Mouse (Mus musculus): Measurements from ENCODE around the gene Dmbx1. TPM values are rescaled to one million over a fixed set of nuclear protein-coding genes. Genes with fewer than 3 reads are reported as not detected.
A peak's percentile ranks its signal among the peaks of the same experiment; 100 is the strongest.

Gene Dmbx1
- polyA plus RNA-seq, 1 experiment from 2014 or later, result 0.04 TPM

DNA sequence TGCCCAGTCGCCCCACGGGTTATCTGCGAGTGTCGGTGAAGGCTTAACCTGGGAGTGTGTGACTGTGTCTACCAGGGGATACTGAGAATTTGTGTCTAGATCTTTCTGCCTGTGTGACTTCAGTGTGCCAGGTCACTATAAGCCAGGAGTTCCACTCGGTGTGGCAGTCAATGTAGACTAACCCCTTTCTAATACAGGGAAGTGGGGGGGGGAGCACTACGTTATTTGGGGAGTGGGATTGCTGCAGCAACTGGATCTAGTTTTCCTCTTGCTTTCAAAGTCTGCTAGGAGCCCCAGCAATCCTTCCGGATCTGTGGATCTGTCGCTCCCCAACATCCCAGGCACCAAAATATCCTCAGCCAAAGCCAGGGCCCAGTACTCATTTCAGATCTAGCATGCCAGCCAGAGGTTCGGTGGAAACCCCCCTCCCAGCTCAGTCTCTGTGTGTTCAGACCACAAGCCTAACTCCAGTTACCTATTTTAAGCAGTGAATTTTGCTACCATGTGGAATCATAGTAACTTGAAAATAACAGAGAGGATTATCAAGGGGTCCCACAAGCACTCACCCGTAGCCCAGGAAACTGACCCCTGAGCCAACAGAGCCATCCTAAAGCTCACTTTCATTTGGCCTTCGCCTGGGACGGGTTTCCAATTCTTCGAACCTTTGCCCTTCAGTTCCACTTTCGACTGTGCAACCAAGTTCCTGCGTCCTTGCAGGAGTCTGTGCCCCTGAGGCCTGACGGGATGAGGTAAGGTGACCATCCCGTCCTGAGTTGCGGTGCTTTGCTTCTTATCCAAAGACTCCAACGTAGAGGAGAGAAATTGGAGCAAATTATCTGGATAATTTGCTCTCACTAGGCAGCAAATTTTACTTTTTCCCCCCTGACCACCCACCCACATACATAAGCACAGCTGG, 2.4 kb downstream of the Dmbx1 start:
- no peak overlapping the region for H3K4me2 ChIP-seq
- 8% methylated on average over 19 of the region's 19 CpGs for WGBS
- peaks cover 30% of the 10 kb centered on the region for H3K4me1 ChIP-seq
- no peak overlapping the region for H3K4me3 ChIP-seq
- H3K9ac ChIP-seq, result no peak overlapping the region
- H3K27me3 ChIP-seq, result peaks cover 99% of the 10 kb centered on the region
- H3K9me3 ChIP-seq, result no peaks in the 10 kb centered on the region
- H3K27ac ChIP-seq, result no peak overlapping the region
- no peak for ATAC-seq (ENCODE audit: insufficient number of reproducible peaks, low FRiP score, low TSS enrichment, low read depth)
- H3K36me3 ChIP-seq, result no peaks in the 10 kb centered on the region

- H3K27ac ChIP-seq, result no peak overlapping the region
- peaks cover 30% of the 10 kb centered on the region for H3K4me1 ChIP-seq
- no peak for ATAC-seq (ENCODE audit: insufficient number of reproducible peaks, low FRiP score, low TSS enrichment, low read depth)
- H3K27me3 ChIP-seq, result peaks cover 99% of the 10 kb centered on the region
- WGBS, result 1% methylated on average over 20 of the region's 20 CpGs
- no peak overlapping the region for H3K9ac ChIP-seq
- H3K4me2 ChIP-seq, result peak overlapping the region; percentile 0; the same call in 1 of the 2 replicates
- H3K9me3 ChIP-seq, result no peaks in the 10 kb centered on the region
- no peaks in the 10 kb centered on the region for H3K36me3 ChIP-seq
- H3K4me3 ChIP-seq, result no peak overlapping the region
These were observed 3.1 kb downstream of the Dmbx1 start for GRCm38 (mm10) chr4:115936646-115937045.

DNA sequence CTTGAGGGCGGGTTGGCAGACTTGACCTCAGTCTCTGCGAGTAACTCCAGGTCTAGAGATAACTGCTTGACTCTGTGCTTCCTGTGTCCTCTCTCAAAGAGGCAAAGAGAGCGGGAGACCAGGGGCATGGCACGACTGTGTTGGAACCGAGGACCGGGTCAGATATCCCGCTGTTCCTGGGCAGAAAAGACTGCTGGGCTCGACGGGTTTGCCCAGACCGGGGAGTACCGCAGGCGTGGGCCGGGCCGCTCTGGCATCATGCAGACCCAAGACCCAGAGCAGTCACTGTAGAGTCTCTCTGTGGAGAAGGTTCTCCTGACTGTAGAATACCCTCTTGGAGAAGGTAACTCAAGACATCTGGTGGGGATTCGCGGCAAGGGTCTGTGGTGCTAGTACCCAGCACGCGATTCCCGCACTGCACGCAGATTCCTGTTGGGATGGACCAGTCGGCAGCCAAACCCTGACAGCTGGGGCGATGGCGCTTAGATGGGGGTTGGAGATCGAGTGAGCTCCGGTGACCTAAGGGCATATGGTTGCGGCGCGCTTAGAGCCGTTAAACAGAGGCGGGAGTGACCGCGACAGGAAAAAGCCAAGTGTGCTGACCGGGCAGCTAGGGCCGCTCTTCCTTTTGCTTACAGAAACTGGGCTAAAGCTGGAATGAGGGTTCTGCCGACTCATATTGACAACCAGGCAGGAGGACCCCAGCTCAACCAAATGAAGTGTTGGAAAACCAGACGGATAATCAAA, 3.7 kb downstream of the Dmbx1 start:
- no peak overlapping the region for H3K4me3 ChIP-seq
- no peaks in the 10 kb centered on the region for H3K36me3 ChIP-seq
- no peak overlapping the region for H3K27ac ChIP-seq
- peaks cover 30% of the 10 kb centered on the region for H3K4me1 ChIP-seq
- H3K9ac ChIP-seq, result no peak overlapping the region
- no peaks in the 10 kb centered on the region for H3K9me3 ChIP-seq
- 2% methylated on average over 36 of the region's 36 CpGs for WGBS
- peaks cover 99% of the 10 kb centered on the region for H3K27me3 ChIP-seq
- ATAC-seq (ENCODE audit: insufficient number of reproducible peaks, low FRiP score, low TSS enrichment, low read depth), result no peak
- peak overlapping the region; percentile 0; the same call in 1 of the 2 replicates for H3K4me2 ChIP-seq

DNA sequence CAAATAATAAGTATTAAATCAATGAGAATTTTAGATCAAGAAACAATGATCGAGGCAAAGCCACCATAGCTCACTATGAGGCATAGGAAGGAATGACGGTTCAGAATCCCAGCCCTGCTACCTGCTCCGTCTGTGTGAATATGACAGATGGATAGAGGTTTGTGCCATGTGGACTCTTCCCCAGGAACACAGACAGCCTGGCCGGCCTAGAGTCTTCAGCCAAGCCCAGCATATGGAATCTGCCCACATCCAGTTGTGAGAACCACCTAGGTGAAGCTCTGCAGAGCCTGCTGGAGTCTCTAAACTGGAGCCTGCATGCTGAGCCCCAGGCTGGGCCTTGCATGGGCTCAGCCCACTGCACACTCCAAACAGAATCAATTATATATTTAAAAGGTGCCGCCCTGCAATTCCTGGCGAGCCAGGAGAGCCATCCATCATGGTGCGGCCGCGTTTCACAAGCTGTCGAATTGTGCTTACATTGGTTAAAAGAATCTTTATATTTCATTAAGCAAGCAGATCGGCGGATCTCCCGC, 8.1 kb downstream of the Dmbx1 start:
- peaks cover 9% of the 10 kb centered on the region for H3K4me1 ChIP-seq
- H3K4me3 ChIP-seq, result no peak overlapping the region
- no peak overlapping the region for H3K9ac ChIP-seq
- H3K36me3 ChIP-seq, result no peaks in the 10 kb centered on the region
- no peak overlapping the region for H3K27ac ChIP-seq
- no peak overlapping the region for H3K4me2 ChIP-seq
- ATAC-seq (ENCODE audit: insufficient number of reproducible peaks, low FRiP score, low TSS enrichment, low read depth), result no peak
- peaks cover 93% of the 10 kb centered on the region for H3K27me3 ChIP-seq
- H3K9me3 ChIP-seq, result no peaks in the 10 kb centered on the region
- WGBS, result 37% methylated on average over 13 of the region's 13 CpGs

DNA sequence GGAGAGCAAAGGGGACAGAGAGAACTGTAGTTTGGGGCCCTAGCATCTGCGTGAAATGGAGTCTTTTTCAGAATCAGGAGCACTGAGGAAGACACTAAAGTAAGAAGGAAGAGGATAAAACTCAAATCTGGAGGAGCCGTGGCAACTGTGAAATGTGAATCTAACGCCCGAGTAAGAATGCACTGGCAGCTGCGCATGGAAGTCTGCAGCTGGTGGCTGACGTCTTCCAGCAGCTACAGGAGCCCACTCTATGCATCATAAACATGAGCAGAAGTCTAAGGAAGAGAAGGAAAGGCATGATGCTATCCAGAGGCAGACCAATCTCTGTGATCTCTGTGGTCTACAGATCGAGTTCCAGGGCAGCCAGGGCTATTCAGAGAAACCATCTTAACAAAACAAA, 12.1 kb downstream of the Dmbx1 start:
- WGBS, result 42% methylated on average over 7 of the region's 7 CpGs
- no peak for ATAC-seq (ENCODE audit: insufficient number of reproducible peaks, low FRiP score, low TSS enrichment, low read depth)

GRCm38 (mm10) chr4:115923262-115923880, 16.4 kb downstream of the Dmbx1 start:
- peaks cover 74% of the 10 kb centered on the region for H3K27me3 ChIP-seq
- no peaks in the 10 kb centered on the region for H3K9me3 ChIP-seq
- no peaks in the 10 kb centered on the region for H3K4me1 ChIP-seq
- no peak overlapping the region for H3K27ac ChIP-seq
- H3K4me3 ChIP-seq, result no peak overlapping the region
- H3K9ac ChIP-seq, result no peak overlapping the region
- ATAC-seq (ENCODE audit: insufficient number of reproducible peaks, low FRiP score, low TSS enrichment, low read depth), result no peak
- WGBS, result 65% methylated on average over 16 of the region's 16 CpGs
- no peak overlapping the region for H3K4me2 ChIP-seq
- H3K36me3 ChIP-seq, result no peaks in the 10 kb centered on the region

More for the DNA sequence above, 12.1 kb downstream of the Dmbx1 start:
- H3K4me2 ChIP-seq, result no peak overlapping the region
- H3K9me3 ChIP-seq, result no peaks in the 10 kb centered on the region
- H3K4me3 ChIP-seq, result no peak overlapping the region
- H3K27me3 ChIP-seq, result peaks cover 76% of the 10 kb centered on the region
- no peaks in the 10 kb centered on the region for H3K36me3 ChIP-seq
- H3K27ac ChIP-seq, result no peak overlapping the region
- no peak overlapping the region for H3K9ac ChIP-seq
- H3K4me1 ChIP-seq, result no peaks in the 10 kb centered on the region

DNA sequence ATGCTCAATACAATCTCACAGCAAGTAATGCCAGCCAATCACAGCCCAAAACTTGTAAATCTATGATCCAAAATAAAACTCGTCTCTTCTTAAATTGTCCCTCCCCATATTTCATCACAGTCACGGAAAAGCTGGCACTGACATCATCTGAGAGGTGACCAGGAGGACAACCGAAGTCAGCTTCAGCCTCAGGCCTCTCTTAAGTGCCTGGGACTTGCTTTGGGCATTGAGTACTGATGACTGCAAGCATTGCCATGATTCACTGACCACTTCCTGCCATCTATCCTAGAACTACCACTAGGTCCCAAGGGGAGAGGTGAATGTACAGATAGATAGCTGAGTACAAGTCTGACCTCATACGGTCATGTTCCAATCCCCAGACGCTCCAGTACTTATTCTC, 17.0 kb downstream of the Dmbx1 start:
- 84% methylated on average over 5 of the region's 5 CpGs for WGBS
- Histone ChIP-seq H3K9me3 (no peaks in the 10 kb centered on the region), H3K27me3 (peaks cover 74% of the 10 kb centered on the region)

DNA sequence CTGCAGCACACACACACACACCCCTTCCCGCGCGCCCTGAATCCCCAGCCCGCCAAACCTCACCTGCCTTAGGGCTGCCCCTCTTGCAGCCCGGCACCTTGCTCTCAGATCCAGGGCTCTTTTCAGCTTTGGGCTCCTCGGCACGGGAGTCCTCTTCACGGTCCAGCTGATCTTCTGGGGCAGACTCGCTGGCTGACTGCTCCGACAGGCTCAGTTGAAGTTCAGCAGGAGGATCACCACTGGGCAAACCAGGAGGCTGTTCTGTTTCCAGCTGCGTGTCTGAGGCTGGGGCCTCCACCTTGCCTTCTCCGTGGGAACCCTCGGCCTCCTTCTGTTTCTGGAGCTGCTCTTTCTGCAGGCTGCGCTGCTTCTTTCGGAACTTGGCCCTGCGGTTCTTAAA, 19.8 kb downstream of the Dmbx1 start:
- H3K27me3 ChIP-seq, result peaks cover 84% of the 10 kb centered on the region

More for the DNA sequence above, 17.0 kb downstream of the Dmbx1 start:
- no peak overlapping the region for H3K4me3 ChIP-seq
- ATAC-seq (ENCODE audit: insufficient number of reproducible peaks, low FRiP score, low TSS enrichment, low read depth), result no peak
- H3K4me2 ChIP-seq, result no peak overlapping the region
- no peaks in the 10 kb centered on the region for H3K4me1 ChIP-seq
- H3K27ac ChIP-seq, result no peak overlapping the region
- no peaks in the 10 kb centered on the region for H3K36me3 ChIP-seq
- H3K9ac ChIP-seq, result no peak overlapping the region

DNA sequence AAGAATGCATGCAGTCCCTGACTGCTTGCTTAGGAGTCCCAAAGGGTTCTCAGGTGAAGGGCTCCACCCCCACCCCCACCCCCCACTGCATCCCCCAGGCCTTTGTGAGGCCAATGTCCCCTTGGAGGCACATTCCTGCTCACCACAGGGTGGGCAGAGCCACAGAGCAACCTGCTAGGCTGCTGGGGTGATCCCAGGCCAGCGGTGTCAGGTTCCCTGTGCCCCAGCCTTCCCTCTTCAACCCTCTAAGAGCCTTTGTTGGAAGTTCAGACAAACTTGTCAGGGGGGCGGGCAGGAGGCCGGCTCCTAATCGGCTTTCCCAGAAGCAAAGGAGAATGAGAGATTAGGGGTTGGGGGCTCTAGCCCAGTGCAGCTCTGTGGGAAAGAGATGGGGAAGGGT, 28.1 kb downstream of the Dmbx1 start:
- Histone ChIP-seq H3K9ac (no peak overlapping the region), H3K9me3 (no peaks in the 10 kb centered on the region), H3K27ac (no peak overlapping the region), H3K36me3 (no peaks in the 10 kb centered on the region), H3K4me1 (peaks cover 11% of the 10 kb centered on the region), H3K4me2 (no peak overlapping the region), H3K4me3 (no peak overlapping the region), H3K27me3 (peaks cover 38% of the 10 kb centered on the region)
- no peak for ATAC-seq (ENCODE audit: insufficient number of reproducible peaks, low FRiP score, low TSS enrichment, low read depth)
- WGBS, result 8% methylated on average over 4 of the region's 4 CpGs

More for the DNA sequence above, 19.8 kb downstream of the Dmbx1 start:
- Histone ChIP-seq H3K4me3 (no peak overlapping the region), H3K36me3 (no peaks in the 10 kb centered on the region), H3K4me1 (no peaks in the 10 kb centered on the region), H3K4me2 (no peak overlapping the region), H3K9ac (no peak overlapping the region), H3K9me3 (no peaks in the 10 kb centered on the region), H3K27ac (no peak overlapping the region)
- WGBS, result 86% methylated on average over 16 of the region's 16 CpGs
- ATAC-seq (ENCODE audit: insufficient number of reproducible peaks, low FRiP score, low TSS enrichment, low read depth), result no peak

GRCm38 (mm10) chr4:115908641-115909040, 31.1 kb downstream of the Dmbx1 start:
- Histone ChIP-seq H3K27ac (peak overlapping the region; percentile 48; the same call in 1 of the 2 replicates), H3K27me3 (peaks cover 55% of the 10 kb centered on the region), H3K4me2 (no peak overlapping the region), H3K9ac (no peak overlapping the region), H3K36me3 (no peaks in the 10 kb centered on the region), H3K9me3 (no peaks in the 10 kb centered on the region), H3K4me1 (peaks cover 11% of the 10 kb centered on the region), H3K4me3 (no peak overlapping the region)
- 15% methylated on average over 7 of the region's 7 CpGs for WGBS
- ATAC-seq (ENCODE audit: insufficient number of reproducible peaks, low FRiP score, low TSS enrichment, low read depth), result peak; percentile 75

- Histone ChIP-seq H3K27me3 (peaks cover 55% of the 10 kb centered on the region), H3K4me3 (no peak overlapping the region), H3K4me1 (peaks cover 11% of the 10 kb centered on the region), H3K36me3 (no peaks in the 10 kb centered on the region), H3K27ac (0 out of 2 replicates have a peak overlapping the region, but pooled peaks have one; percentile 48), H3K9ac (no peak overlapping the region), H3K4me2 (no peak overlapping the region), H3K9me3 (no peaks in the 10 kb centered on the region)
- ATAC-seq (ENCODE audit: insufficient number of reproducible peaks, low FRiP score, low TSS enrichment, low read depth), result no peak
- WGBS, result 50% methylated on average over 1 of the region's 1 CpGs
These were observed 31.7 kb downstream of the Dmbx1 start for GRCm38 (mm10) chr4:115907994-115908393.
